Mouse (Mus musculus): Measurements from ENCODE around the gene Bcr.

GRCm38 (mm10) chr10:75060843-75061235 lies 447 bp downstream of the Bcr start:
- TF ChIP-seq CTCF (IDR thresholded peaks at IDR 0.05; ENCODE audit: borderline replicate concordance, insufficient read depth, low read length) (no peak), POLR2A (IDR thresholded peaks at IDR 0.05; ENCODE audit: low read depth, low read length) (no peak)
